Mouse (Mus musculus) layer of hippocampus, adult 8-10 months (tissue): ENCODE results near the gene Rell1. TPM values are rescaled to one million over a fixed set of nuclear protein-coding genes. Genes with fewer than 3 reads are reported as not detected.

Source experiments
- DNase-seq, 2 experiments: peaks; one replicate each; pipeline ENCODE4 v3.0.0; 2022; ENCODE audit warnings: low spot score in 2 of 2
- total RNA-seq, 4 experiments: library from RNA; stranded (reverse); gene quantifications; 2 replicates each; pipeline ENCODE4 v1.2.4; 2022

Gene Rell1
- total RNA-seq, 4 experiments from 2014 or later = 10.5 to 13.3 (median 11.8) TPM

GRCm38 (mm10) chr5:63953401-63954032, 15.2 kb downstream of the Rell1 start:
- no peak for DNase-seq

- DNase-seq = no peak
Observed at GRCm38 (mm10) chr5:63952039-63952438, 16.7 kb downstream of the Rell1 start.

GRCm38 (mm10) chr5:63951421-63951911, 17.2 kb downstream of the Rell1 start:
- DNase-seq = no peak

- no peak for DNase-seq
Observed at GRCm38 (mm10) chr5:63949195-63949594, 19.5 kb downstream of the Rell1 start.

- no peak for DNase-seq
Observed at GRCm38 (mm10) chr5:63947526-63947925, 21.2 kb downstream of the Rell1 start.

GRCm38 (mm10) chr5:63943291-63943690, 25.4 kb downstream of the Rell1 start:
- no peak for DNase-seq

GRCm38 (mm10) chr5:63941891-63942290, 26.8 kb downstream of the Rell1 start:
- no peak for DNase-seq

- no peak for DNase-seq
Observed at GRCm38 (mm10) chr5:63938575-63938974, 30.1 kb downstream of the Rell1 start.

GRCm38 (mm10) chr5:63936740-63937139, 32.0 kb downstream of the Rell1 start:
- DNase-seq = no peak

GRCm38 (mm10) chr5:63935581-63935980, 33.1 kb downstream of the Rell1 start:
- DNase-seq = no peak

- DNase-seq = no peak
Observed at GRCm38 (mm10) chr5:63932829-63933228, 35.9 kb downstream of the Rell1 start.

GRCm38 (mm10) chr5:63930824-63931358, 37.8 kb downstream of the Rell1 start:
- no peak for DNase-seq

- DNase-seq = no peak
Observed at GRCm38 (mm10) chr5:63925035-63925628, 43.6 kb downstream of the Rell1 start.

- no peak for DNase-seq
Observed at GRCm38 (mm10) chr5:63923305-63924025, 45.2 kb downstream of the Rell1 start.

GRCm38 (mm10) chr5:63918201-63918600, 50.5 kb downstream of the Rell1 start:
- no peak for DNase-seq

GRCm38 (mm10) chr5:63916457-63917139, 52.1 kb downstream of the Rell1 start:
- no peak for DNase-seq

- no peak for DNase-seq
Observed at GRCm38 (mm10) chr5:63914896-63915295, 53.8 kb downstream of the Rell1 start.

- DNase-seq = no peak
Observed at GRCm38 (mm10) chr5:63910171-63910960, 58.3 kb downstream of the Rell1 start.

GRCm38 (mm10) chr5:63907513-63907912, 61.2 kb downstream of the Rell1 start:
- no peak for DNase-seq

- peak; percentile 72 to 87 for DNase-seq
Observed at GRCm38 (mm10) chr5:63906149-63907093, 62.3 kb downstream of the Rell1 start.
